Mouse (Mus musculus): ENCODE results near the gene Hist1h2bc. TPM values are rescaled to one million over a fixed set of nuclear protein-coding genes. Genes with fewer than 3 reads are reported as not detected.

Gene Hist1h2bc
- total and polyA plus RNA-seq, 3 experiments: 73.4 to 135 (median 78.7) TPM

DNA sequence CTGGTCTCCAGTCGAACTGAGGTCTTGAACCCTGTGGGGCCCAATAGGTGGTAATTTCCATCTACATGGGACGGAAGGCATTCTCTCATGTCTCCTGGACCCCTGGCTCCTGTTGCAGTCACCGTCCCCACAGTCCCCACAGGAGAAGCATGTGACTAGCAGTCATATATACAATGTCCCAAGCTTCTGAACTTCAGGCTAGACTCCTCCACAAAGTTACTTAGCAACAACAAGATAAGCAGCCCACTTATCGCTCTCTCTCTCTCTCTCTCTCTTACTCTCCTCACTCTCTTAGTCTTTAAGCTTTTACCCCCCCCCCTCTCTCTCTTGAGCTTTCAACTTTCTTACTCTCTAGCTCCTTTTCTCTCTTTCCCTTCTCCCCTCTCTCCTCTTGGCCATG lies 40.2 kb downstream of the Hist1h2bc start:
- Histone ChIP-seq H3K4me3 (no peak overlapping the region), H3K36me3 (ENCODE audit: control insufficient read depth, insufficient read depth, low read length) (no peaks in the 10 kb centered on the region), H3K27ac (no peak overlapping the region), H3K9ac (ENCODE audit: low read depth, low read length) (no peak overlapping the region), H3K27me3 (ENCODE audit: control insufficient read depth, insufficient read depth, low read length) (no peaks in the 10 kb centered on the region), H3K79me2 (replicated peaks; ENCODE audit: control insufficient read depth, insufficient read depth, low read length) (no peaks in the 10 kb centered on the region), H3K4me1 (ENCODE audit: control insufficient read depth, insufficient read depth, low read length) (peaks cover 2% of the 10 kb centered on the region; the same call in 1 of the 2 replicates)
- intact Hi-C loops (cut with DNase I): no loop called here
- 75% methylated on average over 4 of the region's 4 CpGs for WGBS
- TF ChIP-seq EP300 (IDR thresholded peaks at IDR 0.05; ENCODE audit: insufficient read depth, low read depth, low read length): no peak
- TF ChIP-seq POLR2A (IDR thresholded peaks at IDR 0.05; ENCODE audit: insufficient read depth, low read depth, low read length): no peak
- TF ChIP-seq CTCF (IDR thresholded peaks at IDR 0.05): no peak
- DNase-seq: no peak

DNA sequence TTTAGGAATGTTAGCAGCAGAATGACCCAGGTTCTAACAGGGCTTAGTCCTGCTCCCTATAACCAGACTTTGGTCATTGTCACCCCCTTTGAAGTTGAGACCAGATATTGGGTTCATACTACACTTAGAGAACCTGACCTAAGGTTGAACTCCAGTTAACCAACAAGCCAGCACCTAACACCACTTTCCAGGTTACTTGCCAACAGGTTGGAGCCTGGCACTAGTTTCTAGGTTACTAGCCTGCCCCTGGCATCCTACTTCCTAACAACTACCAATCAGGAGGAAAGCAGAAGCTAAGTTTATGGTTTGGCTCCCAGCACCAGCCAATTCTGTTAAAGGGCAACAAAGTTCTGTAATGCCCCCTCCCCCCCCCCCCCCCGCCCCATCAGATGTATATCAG lies 41.2 kb downstream of the Hist1h2bc start:
- Histone ChIP-seq H3K27me3 (ENCODE audit: control insufficient read depth, insufficient read depth, low read length) (no peaks in the 10 kb centered on the region), H3K9ac (ENCODE audit: low read depth, low read length) (no peak overlapping the region), H3K4me1 (ENCODE audit: control insufficient read depth, insufficient read depth, low read length) (peaks cover 4% of the 10 kb centered on the region; the same call in 1 of the 2 replicates), H3K36me3 (ENCODE audit: control insufficient read depth, insufficient read depth, low read length) (no peaks in the 10 kb centered on the region), H3K4me3 (no peak overlapping the region), H3K27ac (no peak overlapping the region), H3K79me2 (replicated peaks; ENCODE audit: control insufficient read depth, insufficient read depth, low read length) (no peaks in the 10 kb centered on the region)
- intact Hi-C loops (cut with DNase I): no loop called here
- TF ChIP-seq POLR2A (IDR thresholded peaks at IDR 0.05; ENCODE audit: insufficient read depth, low read depth, low read length) (no peak), EP300 (IDR thresholded peaks at IDR 0.05; ENCODE audit: insufficient read depth, low read depth, low read length) (no peak), CTCF (IDR thresholded peaks at IDR 0.05) (no peak)
- no peak for DNase-seq
- 90% methylated on average over 1 of the region's 1 CpGs for WGBS

DNA sequence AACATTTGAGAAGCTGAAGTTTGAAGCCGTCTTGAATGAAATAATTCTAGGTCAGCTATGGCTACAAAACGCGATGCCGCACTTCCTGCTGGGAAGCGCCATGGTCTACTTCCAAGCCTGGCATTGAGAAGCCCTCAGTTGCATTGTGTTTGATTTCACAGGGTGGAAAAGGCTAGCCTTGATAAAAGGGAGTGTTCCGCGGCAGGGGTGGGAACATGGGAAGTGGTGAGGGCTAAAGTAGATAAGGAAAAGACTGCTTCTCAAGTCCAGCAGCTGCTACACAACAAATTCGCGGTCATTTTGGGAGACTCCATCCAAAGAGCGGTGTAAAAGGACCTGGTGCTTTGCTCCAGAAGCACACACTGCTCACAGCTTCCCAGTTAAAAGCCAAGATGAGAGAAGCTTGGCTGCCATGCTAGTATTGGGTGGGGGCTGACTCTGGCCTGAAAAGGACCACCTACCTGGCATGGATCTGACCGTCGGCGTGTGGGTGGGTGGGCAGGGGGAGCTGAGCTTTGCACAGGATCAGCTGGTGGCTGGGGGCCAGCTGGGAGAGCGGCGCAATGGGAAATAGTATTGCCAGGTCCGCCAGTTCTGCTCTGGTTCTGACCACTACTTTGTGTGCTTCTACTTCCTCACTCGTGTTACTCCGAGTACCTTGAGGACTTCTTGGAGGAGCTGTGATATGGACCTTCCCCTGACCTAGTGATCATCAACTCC lies 44.6 kb downstream of the Hist1h2bc start:
- Histone ChIP-seq H3K4me1 (ENCODE audit: control insufficient read depth, insufficient read depth, low read length) (peaks cover 5% of the 10 kb centered on the region), H3K27ac (peak overlapping the region; percentile 20; the same call in 1 of the 2 replicates), H3K79me2 (replicated peaks; ENCODE audit: control insufficient read depth, insufficient read depth, low read length) (no peaks in the 10 kb centered on the region), H3K4me3 (no peak overlapping the region), H3K9ac (ENCODE audit: low read depth, low read length) (no peak overlapping the region), H3K27me3 (ENCODE audit: control insufficient read depth, insufficient read depth, low read length) (no peaks in the 10 kb centered on the region), H3K36me3 (ENCODE audit: control insufficient read depth, insufficient read depth, low read length) (no peaks in the 10 kb centered on the region)
- intact Hi-C loops (cut with DNase I): no loop called here
- no peak for TF ChIP-seq EP300 (IDR thresholded peaks at IDR 0.05; ENCODE audit: insufficient read depth, low read depth, low read length)
- no peak for TF ChIP-seq CTCF (IDR thresholded peaks at IDR 0.05)
- 57% methylated on average over 18 of the region's 18 CpGs for WGBS
- DNase-seq: no peak

DNA sequence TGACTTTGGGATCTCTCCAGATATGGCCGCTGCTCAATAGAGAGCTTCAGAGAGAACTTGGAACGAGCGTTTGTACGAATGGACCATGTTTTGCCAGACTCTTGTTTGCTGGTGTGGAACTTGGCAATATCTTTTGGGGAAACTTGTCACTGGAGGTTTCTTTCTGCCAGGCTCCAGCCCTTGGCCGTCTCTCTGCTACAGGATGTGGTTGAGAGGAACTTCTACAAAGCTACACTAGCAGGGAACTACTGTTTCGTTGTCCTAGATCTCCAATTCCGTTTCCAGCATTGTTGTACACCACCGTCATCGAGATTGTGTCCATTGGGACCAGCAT lies 45.2 kb downstream of the Hist1h2bc start:
- DNase-seq: peak in 1 of 2 experiments; percentile 58
- no peaks in the 10 kb centered on the region for H3K27me3 ChIP-seq (ENCODE audit: control insufficient read depth, insufficient read depth, low read length)
- H3K79me2 ChIP-seq (replicated peaks; ENCODE audit: control insufficient read depth, insufficient read depth, low read length): no peaks in the 10 kb centered on the region
- H3K4me1 ChIP-seq (ENCODE audit: control insufficient read depth, insufficient read depth, low read length): peaks cover 5% of the 10 kb centered on the region
- no peak overlapping the region for H3K9ac ChIP-seq (ENCODE audit: low read depth, low read length)
- TF ChIP-seq CTCF (IDR thresholded peaks at IDR 0.05) (no peak), POLR2A (IDR thresholded peaks at IDR 0.05; ENCODE audit: insufficient read depth, low read depth, low read length) (no peak), EP300 (IDR thresholded peaks at IDR 0.05; ENCODE audit: insufficient read depth, low read depth, low read length) (no peak)
- H3K4me3 ChIP-seq: no peak overlapping the region
- intact Hi-C loops (cut with DNase I): no loop called here
- peak overlapping the region; percentile 20; the same call in 1 of the 2 replicates for H3K27ac ChIP-seq
- no peaks in the 10 kb centered on the region for H3K36me3 ChIP-seq (ENCODE audit: control insufficient read depth, insufficient read depth, low read length)
- 72% methylated on average over 9 of the region's 9 CpGs for WGBS

DNA sequence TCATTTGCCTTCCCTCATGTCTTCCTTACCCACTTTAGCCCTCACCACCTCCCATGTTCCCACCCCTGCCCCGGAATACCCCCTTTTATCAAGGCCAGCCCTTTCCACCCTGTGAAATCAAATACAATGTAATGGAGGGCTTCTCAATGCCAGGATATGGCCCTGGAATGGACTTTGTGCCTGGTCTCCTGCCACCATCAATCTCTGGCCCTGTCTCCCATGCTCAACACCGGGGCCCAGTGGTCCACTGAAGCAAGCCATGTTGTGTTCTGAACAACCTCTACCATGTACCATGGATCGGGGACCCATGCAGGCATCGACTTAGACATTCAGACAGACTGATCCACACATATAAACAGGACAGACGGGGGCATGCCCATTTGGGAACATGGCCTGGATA lies 45.7 kb downstream of the Hist1h2bc start:
- Histone ChIP-seq H3K4me1 (ENCODE audit: control insufficient read depth, insufficient read depth, low read length) (peaks cover 5% of the 10 kb centered on the region), H3K27ac (no peak overlapping the region; the same call in 1 of the 2 replicates), H3K36me3 (ENCODE audit: control insufficient read depth, insufficient read depth, low read length) (no peaks in the 10 kb centered on the region), H3K4me3 (no peak overlapping the region), H3K27me3 (ENCODE audit: control insufficient read depth, insufficient read depth, low read length) (no peaks in the 10 kb centered on the region), H3K79me2 (replicated peaks; ENCODE audit: control insufficient read depth, insufficient read depth, low read length) (no peaks in the 10 kb centered on the region), H3K9ac (ENCODE audit: low read depth, low read length) (no peak overlapping the region)
- WGBS: 93% methylated on average over 5 of the region's 5 CpGs
- intact Hi-C loops (cut with DNase I): loop anchor here (10.0 kb wide), 1 partner anchor 1975 kb away; the partner anchor contains the start of genes Hist1h2ak, Hist1h2bn and Hist1h4k
- TF ChIP-seq POLR2A (IDR thresholded peaks at IDR 0.05; ENCODE audit: insufficient read depth, low read depth, low read length): no peak
- TF ChIP-seq CTCF (IDR thresholded peaks at IDR 0.05): no peak
- no peak for TF ChIP-seq EP300 (IDR thresholded peaks at IDR 0.05; ENCODE audit: insufficient read depth, low read depth, low read length)
- DNase-seq: no peak

DNA sequence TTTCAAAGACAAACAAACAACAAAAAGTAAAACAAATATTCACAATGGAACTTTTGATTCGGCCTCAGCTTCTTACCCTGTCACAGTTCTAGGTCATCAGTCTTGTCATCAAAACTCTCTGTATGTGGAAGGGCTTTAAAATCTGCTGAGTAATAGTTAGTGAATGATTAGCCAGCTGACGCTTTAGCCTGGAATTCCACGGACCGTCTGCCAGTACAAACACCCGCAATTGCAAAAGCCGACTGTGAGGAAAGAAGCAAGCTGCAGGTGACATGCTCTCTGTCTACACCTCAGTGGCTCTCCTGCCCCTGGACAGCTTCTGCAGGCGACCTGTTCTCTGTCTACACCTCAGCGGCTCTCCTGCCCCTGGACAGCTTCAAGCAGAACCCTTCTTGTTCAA lies 46.5 kb downstream of the Hist1h2bc start:
- intact Hi-C loops (cut with DNase I): loop anchor here (10.0 kb wide), 1 partner anchor 1976 kb away; the partner anchor contains the start of genes Hist1h2ak, Hist1h2bn and Hist1h4k
- no peaks in the 10 kb centered on the region for H3K36me3 ChIP-seq (ENCODE audit: control insufficient read depth, insufficient read depth, low read length)
- no peaks in the 10 kb centered on the region for H3K27me3 ChIP-seq (ENCODE audit: control insufficient read depth, insufficient read depth, low read length)
- H3K79me2 ChIP-seq (replicated peaks; ENCODE audit: control insufficient read depth, insufficient read depth, low read length): no peaks in the 10 kb centered on the region
- H3K9ac ChIP-seq (ENCODE audit: low read depth, low read length): no peak overlapping the region
- peaks cover 5% of the 10 kb centered on the region for H3K4me1 ChIP-seq (ENCODE audit: control insufficient read depth, insufficient read depth, low read length)
- H3K27ac ChIP-seq: peak overlapping the region; percentile 43
- TF ChIP-seq EP300 (IDR thresholded peaks at IDR 0.05; ENCODE audit: insufficient read depth, low read depth, low read length) (no peak), CTCF (IDR thresholded peaks at IDR 0.05) (no peak), POLR2A (IDR thresholded peaks at IDR 0.05; ENCODE audit: insufficient read depth, low read depth, low read length) (no peak)
- WGBS: 23% methylated on average over 8 of the region's 8 CpGs
- H3K4me3 ChIP-seq: no peak overlapping the region
- peak in 1 of 2 experiments; percentile 36 for DNase-seq
